Mouse (Mus musculus): ENCODE results near the gene Mrpl28.
"Not testable (repeated sequence)": the region's sequence is repeated elsewhere in the genome, so short reads cannot be mapped to it uniquely, and the experiment has no call there.

The Mrpl28 gene

GRCm38 (mm10) chr17:26123267-26123684, at the start of gene Mrpl28:
Mrpl28 (plus strand) TSS chr17:26123500.
- DNase-seq: peak; percentile 94

DNA sequence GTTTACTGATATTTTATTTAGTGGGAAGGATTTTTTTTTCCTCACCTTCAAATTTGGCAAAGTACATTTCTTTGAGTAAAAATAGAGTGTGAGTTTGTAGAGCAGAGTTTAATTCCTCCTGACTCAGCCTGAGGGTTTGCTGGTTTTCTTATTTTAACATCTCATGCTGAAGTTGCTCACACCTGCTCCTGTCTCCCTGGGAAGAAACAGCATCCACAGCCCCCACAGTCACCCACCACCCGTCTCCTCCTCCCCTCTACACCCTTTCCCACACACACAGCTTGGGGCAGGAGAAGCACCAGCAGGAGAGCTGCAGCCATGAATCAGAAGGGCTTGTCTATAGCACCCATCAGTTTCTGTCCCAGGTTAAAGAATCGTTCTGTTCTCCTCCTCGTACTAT, 48.1 kb upstream of the Mrpl28 start:
- DNase-seq: no peak

DNA sequence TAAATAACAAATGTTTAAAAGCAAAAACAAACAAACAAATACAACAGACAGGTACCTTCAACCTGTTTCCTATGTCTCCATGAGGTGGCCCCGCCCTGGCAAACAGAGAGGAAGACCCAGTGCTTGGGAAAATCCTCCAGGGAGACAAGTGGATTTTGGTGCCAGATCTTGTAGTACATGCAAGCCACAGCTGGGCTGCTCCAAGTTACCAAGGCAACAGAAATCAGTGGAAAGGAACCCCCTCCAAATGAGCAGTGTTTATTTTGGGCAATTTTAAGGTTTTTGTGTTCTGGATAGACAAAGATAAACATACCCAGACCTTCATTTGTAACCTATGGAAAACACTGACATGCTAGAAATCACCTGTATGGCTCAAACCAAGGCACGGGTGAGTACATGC, 44.4 kb upstream of the Mrpl28 start:
- no peak for DNase-seq

GRCm38 (mm10) chr17:26080867-26081266, 42.4 kb upstream of the Mrpl28 start:
- DNase-seq: no peak

DNA sequence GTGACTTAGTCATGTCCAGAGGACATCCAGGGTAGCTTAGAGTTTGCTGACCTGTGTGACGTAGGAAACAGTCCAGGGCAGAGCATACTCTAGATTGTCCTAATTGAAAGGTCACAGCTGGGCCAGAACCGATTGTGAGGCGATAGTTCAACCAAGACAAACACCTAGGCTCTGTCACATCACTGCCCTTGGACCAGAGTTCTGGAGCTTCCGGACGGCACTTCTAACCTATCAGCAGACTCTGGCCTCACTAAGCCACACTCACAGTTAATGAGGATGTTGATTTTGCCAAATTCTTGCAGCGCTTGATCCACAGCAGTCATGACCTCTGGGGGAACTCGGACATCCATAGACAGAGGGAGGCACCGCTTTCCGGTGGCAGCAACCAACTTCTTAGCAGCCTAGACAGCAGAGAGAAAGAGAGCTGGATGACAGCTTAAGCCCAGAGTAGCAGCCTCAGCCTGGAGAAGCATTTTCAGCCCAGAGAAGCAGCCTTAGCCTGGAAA, 36.2 kb upstream of the Mrpl28 start:
- DNase-seq: no peak

GRCm38 (mm10) chr17:26089905-26090632, 33.2 kb upstream of the Mrpl28 start, which contains the start of gene Decr2:
Decr2 (minus strand) TSS chr17:26090337.
- peak; percentile 89 for DNase-seq

- DNase-seq: no peak
Observed at GRCm38 (mm10) chr17:26094531-26095110, 28.7 kb upstream of the Mrpl28 start.

GRCm38 (mm10) chr17:26095121-26095740, 28.1 kb upstream of the Mrpl28 start, which contains the start of gene Nme4:
Nme4 (minus strand) TSS chr17:26095602.
- DNase-seq: peak; percentile 82

DNA sequence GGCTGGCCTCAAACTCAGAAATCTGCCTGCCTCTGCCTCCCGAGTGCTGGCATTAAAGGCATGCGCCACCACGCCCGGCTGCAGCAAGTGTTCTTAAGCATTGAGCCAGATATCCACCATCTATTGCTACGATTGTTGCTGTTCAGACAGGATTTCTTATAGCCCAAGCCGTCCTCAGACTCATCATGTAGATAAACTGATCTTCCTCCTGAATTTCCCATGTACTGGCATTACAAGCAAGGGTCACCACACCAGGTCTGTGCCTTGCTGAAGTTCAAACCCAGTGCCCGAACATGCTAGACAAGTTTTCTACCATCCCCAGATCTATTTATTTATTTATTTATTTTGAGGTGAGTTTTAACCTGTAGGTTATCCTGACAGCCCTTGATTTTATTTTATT, 24.8 kb upstream of the Mrpl28 start:
- DNase-seq: no peak

GRCm38 (mm10) chr17:26099316-26099715, 24.0 kb upstream of the Mrpl28 start:
- DNase-seq: not testable (repeated sequence)

DNA sequence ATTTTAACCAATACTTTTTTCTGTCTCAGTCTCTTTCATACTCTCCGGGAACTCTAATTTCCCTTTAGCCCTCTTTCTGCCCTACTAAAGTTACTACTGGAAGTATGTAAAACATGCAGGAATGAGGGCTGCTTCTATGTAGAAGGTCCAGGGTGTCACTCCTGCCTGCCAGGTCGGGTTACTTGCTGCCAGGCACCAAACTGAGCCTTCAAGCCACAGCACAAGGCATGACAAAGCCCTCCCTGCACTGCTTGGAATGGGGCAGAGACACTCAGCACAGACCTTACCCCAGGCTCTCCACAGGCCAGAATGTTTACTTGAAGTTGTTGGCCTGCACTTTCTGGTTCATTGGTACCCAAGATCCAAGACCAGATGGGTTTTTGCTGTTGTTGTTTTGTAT, 23.1 kb upstream of the Mrpl28 start:
- DNase-seq: no peak

DNA sequence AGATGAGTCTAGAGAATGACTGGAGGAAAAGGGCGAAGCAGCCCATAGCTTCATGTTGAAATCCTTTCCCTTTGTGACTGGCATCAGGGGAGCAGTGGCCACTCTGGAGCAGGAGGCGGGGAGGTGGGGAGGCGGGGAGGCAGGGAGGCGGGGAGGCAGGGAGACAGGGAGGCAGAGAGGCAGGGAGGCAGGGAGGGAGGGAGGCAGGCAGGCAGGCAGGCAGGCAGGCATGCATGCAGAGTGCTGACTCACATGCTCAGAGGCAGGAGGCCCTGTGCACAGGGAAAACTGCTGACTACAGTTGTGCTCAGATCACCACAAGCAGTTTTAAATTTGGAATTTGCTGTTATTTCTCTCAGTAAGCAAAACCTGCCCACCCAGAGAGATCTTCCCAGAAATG, 21.8 kb upstream of the Mrpl28 start:
- DNase-seq: no peak

GRCm38 (mm10) chr17:26105619-26106018, 17.7 kb upstream of the Mrpl28 start:
- DNase-seq: no peak

DNA sequence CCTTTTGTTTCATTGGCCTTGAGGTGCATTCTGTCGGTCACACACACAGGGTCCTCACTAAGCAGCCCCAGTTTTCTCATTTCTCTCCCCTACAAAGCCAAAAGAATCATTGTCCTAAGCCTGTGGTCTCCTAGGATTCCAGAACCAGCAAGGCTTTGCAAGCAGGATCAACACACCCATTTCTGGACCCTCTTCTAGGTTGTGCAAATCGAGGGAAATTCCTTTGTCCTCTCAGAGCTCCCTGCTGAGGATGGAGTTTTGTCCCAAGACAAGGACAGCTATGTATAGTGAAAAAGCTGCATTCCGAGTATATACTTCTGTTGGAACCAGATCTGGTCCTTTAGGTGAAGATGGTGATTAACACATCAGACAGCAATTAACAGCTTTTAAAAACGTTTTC, 13.1 kb upstream of the Mrpl28 start:
- DNase-seq: no peak

DNA sequence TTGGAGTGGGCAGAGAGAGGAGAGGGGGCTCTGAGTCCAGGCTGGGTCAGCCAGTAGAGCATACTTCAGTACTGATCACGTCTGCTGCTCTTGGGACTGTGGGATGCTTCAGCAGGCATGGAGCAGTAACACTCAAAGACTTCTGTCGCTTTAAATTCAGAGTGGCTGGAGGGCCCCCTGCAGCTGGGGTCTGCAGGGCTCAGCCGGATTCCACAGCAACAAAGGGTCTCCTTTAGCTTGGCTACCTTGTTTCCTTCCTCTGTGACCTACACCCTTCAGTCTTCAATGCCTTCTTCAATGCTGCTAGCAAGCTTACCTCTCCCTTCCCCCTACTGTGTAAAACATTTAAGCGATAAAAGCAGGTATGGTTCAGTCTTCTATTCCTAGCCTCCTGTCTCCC, 12.3 kb upstream of the Mrpl28 start:
- DNase-seq: no peak

- DNase-seq: no peak
Observed at GRCm38 (mm10) chr17:26111722-26112121, 11.6 kb upstream of the Mrpl28 start.

- DNase-seq: no peak
Observed at GRCm38 (mm10) chr17:26112751-26113150, 10.5 kb upstream of the Mrpl28 start.

GRCm38 (mm10) chr17:26113181-26113948, 9.9 kb upstream of the Mrpl28 start, which contains the start of gene Tmem8:
Tmem8 (plus strand) TSS chr17:26113299.
- DNase-seq: peak; percentile 88

- no peak for DNase-seq
Observed at GRCm38 (mm10) chr17:26114061-26114460, 9.2 kb upstream of the Mrpl28 start.

GRCm38 (mm10) chr17:26114461-26114860, 8.8 kb upstream of the Mrpl28 start:
- DNase-seq: not testable (repeated sequence)

DNA sequence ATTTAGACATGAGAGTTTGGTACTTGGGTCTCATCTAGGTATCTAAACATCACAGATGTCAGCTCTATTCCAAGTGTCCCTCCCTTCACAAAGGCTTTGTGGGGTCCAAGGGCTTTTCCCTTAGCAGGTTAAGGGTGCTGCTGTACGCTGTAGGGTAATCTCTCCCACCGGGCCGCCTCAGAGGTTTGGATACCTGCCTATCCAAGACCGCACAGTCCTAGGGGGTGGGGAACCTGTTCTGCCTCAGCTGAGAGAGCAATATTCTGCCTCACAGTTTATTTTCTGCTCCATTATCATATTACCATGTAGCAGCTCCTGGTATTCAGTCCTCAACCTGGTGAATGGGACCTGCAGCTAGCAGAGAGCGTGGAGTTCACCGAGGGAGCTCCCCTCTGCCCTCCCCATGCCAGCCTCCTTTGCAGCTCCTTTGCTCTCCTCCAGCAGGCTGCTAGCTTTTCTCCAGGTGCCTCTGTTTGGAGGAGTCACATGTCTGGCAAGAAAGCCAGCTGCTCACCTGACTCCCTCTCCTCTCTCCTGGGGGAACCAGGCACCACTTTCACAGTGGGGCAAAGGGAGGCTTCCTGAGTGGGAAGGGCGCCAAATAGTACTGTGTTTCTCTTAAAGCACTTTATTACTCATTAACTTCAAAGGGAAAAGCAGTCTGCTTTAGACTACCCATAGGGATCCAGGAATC, 7.9 kb upstream of the Mrpl28 start:
- no peak for DNase-seq

DNA sequence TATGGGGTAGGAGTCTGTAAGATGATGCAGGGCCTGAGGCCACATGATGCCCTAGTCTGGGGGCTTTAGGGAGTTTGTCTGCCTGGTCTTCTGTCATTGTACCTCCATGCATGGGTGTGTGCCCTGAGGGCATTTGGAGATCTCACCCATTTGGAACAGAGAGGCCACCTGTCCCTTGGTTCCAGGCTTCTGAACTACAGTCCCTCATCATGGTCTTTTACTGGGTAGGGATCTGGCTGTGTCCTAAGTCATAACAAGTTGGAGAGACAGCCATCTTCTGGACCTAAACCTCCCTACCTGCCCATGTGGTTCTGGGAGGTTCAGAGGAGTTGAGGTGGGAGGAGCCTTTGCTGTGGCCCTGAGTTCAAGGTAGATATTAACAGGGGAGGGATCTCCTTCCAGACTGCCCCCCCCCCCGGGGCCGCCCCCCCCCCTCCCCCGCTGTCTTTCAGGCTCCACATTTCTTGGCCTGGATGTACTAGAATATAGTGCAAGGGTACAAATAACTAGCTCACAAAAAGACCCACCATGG, 7.3 kb upstream of the Mrpl28 start:
- no peak for DNase-seq
